Mouse (Mus musculus) liver, embryonic 13.5 days (tissue): ENCODE data around the gene Cdc20b. TPM values are rescaled to one million over a fixed set of nuclear protein-coding genes. Genes with fewer than 3 reads are reported as not detected.

ENCODE experiments used
- ATAC-seq: fragments of 200-750 bp; cut with Nextera tagmentation; 2 replicates; pipeline ENCODE4 v1.8.0; 2017; ENCODE audit warnings: low read depth, mild to moderate bottlenecking, moderate number of reproducible peaks, moderate library complexity
- DNase-seq: peaks from one replicate; pipeline ENCODE4 v3.0.0; 2022
- H3K27ac ChIP-seq: fragments of 300-500 bp; sonication (generic); 2 replicates; pipeline ENCODE4 v1.5.1; 2015; ENCODE audit warnings: moderate library complexity, mild to moderate bottlenecking, inconsistent platforms
- H3K27me3 ChIP-seq: fragments of 300-500 bp; sonication (generic); 2 replicates; pipeline ENCODE4 v1.6.1; 2015; ENCODE audit warnings: mild to moderate bottlenecking, inconsistent platforms
- H3K36me3 ChIP-seq: fragments of 300-500 bp; sonication (generic); 2 replicates; pipeline ENCODE4 v1.6.1; 2015; ENCODE audit warnings: mild to moderate bottlenecking, inconsistent platforms
- H3K4me1 ChIP-seq: fragments of 300-500 bp; sonication (generic); replicated peaks from 2 replicates; pipeline ENCODE4 v1.6.1; 2015; ENCODE audit warnings: inconsistent platforms
- H3K4me2 ChIP-seq: fragments of 300-500 bp; sonication (generic); 2 replicates; pipeline ENCODE4 v1.6.1; 2015; ENCODE audit warnings: inconsistent platforms, mild to moderate bottlenecking, moderate library complexity
- H3K4me3 ChIP-seq: fragments of 300-500 bp; sonication (generic); replicated peaks from 2 replicates; pipeline ENCODE4 v1.5.1; 2015; ENCODE audit warnings: mild to moderate bottlenecking, inconsistent platforms
- H3K9ac ChIP-seq: fragments of 300-500 bp; sonication (generic); 2 replicates; pipeline ENCODE4 v1.6.1; 2015; ENCODE audit warnings: mild to moderate bottlenecking, inconsistent platforms
- H3K9me3 ChIP-seq: fragments of 300-500 bp; sonication (generic); replicated peaks from 2 replicates; pipeline ENCODE4 v1.6.1; 2016; ENCODE audit warnings: inconsistent platforms
- WGBS: fragments of 180-500 bp; shearing (Covaris S2); methylation state at CpG from one replicate; pipeline ENCODE4 v1.1.7; 2015; ENCODE audit not compliant: insufficient replicate concordance; 5-methylcytosine and 5-hydroxymethylcytosine counted together
- microRNA counts: library from miRNA; unstranded; fragments of <30 nt; microRNA quantifications from one replicate; lab custom pipeline; 2016
- microRNA-seq: library from miRNA; unstranded; fragments of <30 nt; microRNA quantifications from one replicate; pipeline ENCODE4, GENCODE M21; 2016
- polyA plus RNA-seq: library from polyadenylated mRNA; unstranded; fragments of >200 nt; fragmentation: Nextera tagmentation; extraction: Ambion mirVana; gene quantifications from 2 replicates; pipeline ENCODE4 v1.2.1, GENCODE M21; 2015

Gene Cdc20b
- polyA plus RNA-seq, 1 experiment from 2014 or later = not detected

- no peak overlapping the region for H3K27ac ChIP-seq
- ATAC-seq = no peak
- no peak overlapping the region for H3K4me2 ChIP-seq
- no peak for DNase-seq
- no peak overlapping the region for H3K4me3 ChIP-seq
- no peak overlapping the region for H3K9ac ChIP-seq
- 0 out of 2 replicates have a peak, but pooled peaks cover 3% of the 10 kb centered on the region for H3K27me3 ChIP-seq
- H3K4me1 ChIP-seq = no peaks in the 10 kb centered on the region
- H3K9me3 ChIP-seq = no peaks in the 10 kb centered on the region
- WGBS = 71% methylated on average over 10 of the region's 10 CpGs
- H3K36me3 ChIP-seq = no peaks in the 10 kb centered on the region
Observed at GRCm38 (mm10) chr13:113104759-113105158, 69.8 kb downstream of the Cdc20b start.

- no peaks in the 10 kb centered on the region for H3K36me3 ChIP-seq
- no peak for ATAC-seq
- no peak for DNase-seq
- H3K4me1 ChIP-seq = no peaks in the 10 kb centered on the region
- no peak overlapping the region for H3K4me3 ChIP-seq
- no peak overlapping the region for H3K9ac ChIP-seq
- H3K27me3 ChIP-seq = no peaks in the 10 kb centered on the region
- no peak overlapping the region for H3K4me2 ChIP-seq
- H3K27ac ChIP-seq = no peak overlapping the region
- WGBS = 64% methylated on average over 4 of the region's 4 CpGs
- no peaks in the 10 kb centered on the region for H3K9me3 ChIP-seq
Observed at GRCm38 (mm10) chr13:113118977-113119376, 84.1 kb downstream of the Cdc20b start.

GRCm38 (mm10) chr13:113120324-113121237 is 85.7 kb downstream of the Cdc20b start:
- Histone ChIP-seq H3K9ac (no peak overlapping the region), H3K27me3 (no peaks in the 10 kb centered on the region), H3K4me3 (no peak overlapping the region), H3K9me3 (no peaks in the 10 kb centered on the region), H3K36me3 (no peaks in the 10 kb centered on the region), H3K4me1 (no peaks in the 10 kb centered on the region), H3K27ac (no peak overlapping the region), H3K4me2 (no peak overlapping the region)
- ATAC-seq = no peak
- no peak for DNase-seq
- 62% methylated on average over 17 of the region's 17 CpGs for WGBS

GRCm38 (mm10) chr13:113121326-113121725 is 86.4 kb downstream of the Cdc20b start:
- 77% methylated on average over 14 of the region's 14 CpGs for WGBS
- no peaks in the 10 kb centered on the region for H3K4me1 ChIP-seq
- no peak overlapping the region for H3K27ac ChIP-seq
- no peak overlapping the region for H3K9ac ChIP-seq
- DNase-seq (no peak), ATAC-seq (no peak)
- H3K27me3 ChIP-seq = no peaks in the 10 kb centered on the region
- no peaks in the 10 kb centered on the region for H3K9me3 ChIP-seq
- H3K4me2 ChIP-seq = no peak overlapping the region
- H3K36me3 ChIP-seq = no peaks in the 10 kb centered on the region
- no peak overlapping the region for H3K4me3 ChIP-seq

- H3K4me2 ChIP-seq = no peak overlapping the region
- H3K9me3 ChIP-seq = no peaks in the 10 kb centered on the region
- H3K4me1 ChIP-seq = no peaks in the 10 kb centered on the region
- no peak overlapping the region for H3K4me3 ChIP-seq
- no peaks in the 10 kb centered on the region for H3K36me3 ChIP-seq
- WGBS = 68% methylated on average over 1 of the region's 1 CpGs
- H3K27ac ChIP-seq = no peak overlapping the region
- no peak for DNase-seq
- no peak for ATAC-seq
- no peaks in the 10 kb centered on the region for H3K27me3 ChIP-seq
- H3K9ac ChIP-seq = no peak overlapping the region
Observed at GRCm38 (mm10) chr13:113129974-113130373, 95.1 kb downstream of the Cdc20b start.

GRCm38 (mm10) chr13:113139597-113139996 is 104.7 kb downstream of the Cdc20b start:
- no peaks in the 10 kb centered on the region for H3K36me3 ChIP-seq
- H3K27ac ChIP-seq = no peak overlapping the region
- H3K9me3 ChIP-seq = no peaks in the 10 kb centered on the region
- H3K27me3 ChIP-seq = no peaks in the 10 kb centered on the region
- H3K4me2 ChIP-seq = no peak overlapping the region
- ATAC-seq (no peak), DNase-seq (no peak)
- WGBS = 79% methylated on average over 1 of the region's 1 CpGs
- no peak overlapping the region for H3K4me3 ChIP-seq
- H3K4me1 ChIP-seq = no peaks in the 10 kb centered on the region
- no peak overlapping the region for H3K9ac ChIP-seq

MicroRNAs within 50 kb of the gene (microRNA counts, 519-probe panel; counts per million panel counts)
- 114 counts per million for microRNA mmu-miR-449a (lab: Ali Mortazavi, UCI)
- microRNA mmu-miR-449b (lab: Ali Mortazavi, UCI) = 114 counts per million
- microRNA mmu-miR-449c (lab: Ali Mortazavi, UCI) = 114 counts per million

Small RNA genes lying within 50 kb of the gene (microRNA-seq; reads per million reads assigned to microRNA genes)
- gene Mir449a = 244 reads per million, percentile 61 among the genes with 10 or more reads in this experiment
- gene Mir449b = 1.5 reads per million
- not detected for gene Mir449c

Other genes with a start within 250 kb of the Cdc20b start
- gene Plpp1, start 234.3 kb upstream of the Cdc20b start, polyA plus RNA-seq = 31.8 and 32.2 TPM in 2 replicates
- 42.2 and 56.3 TPM in 2 replicates for gene Mtrex, start 107.7 kb upstream of the Cdc20b start, polyA plus RNA-seq
- 13.2 and 14.4 TPM in 2 replicates for gene Dhx29, start 107.7 kb upstream of the Cdc20b start, polyA plus RNA-seq
- gene Ccno, start 47.3 kb upstream of the Cdc20b start, polyA plus RNA-seq = 0.15 TPM in 1 of 2 replicates, not detected in the other
- not detected in 2 replicates for gene Mcidas, start 41.3 kb upstream of the Cdc20b start, polyA plus RNA-seq
- 10.0 and 12.2 TPM in 2 replicates for gene Gpx8, start 11.3 kb downstream of the Cdc20b start, polyA plus RNA-seq
- 0.13 TPM in 1 of 2 replicates, not detected in the other for gene Gzma, start 65.9 kb downstream of the Cdc20b start, polyA plus RNA-seq
- 0.65 and 0.75 TPM in 2 replicates for gene Esm1, start 174.5 kb downstream of the Cdc20b start, polyA plus RNA-seq
- not detected in 2 replicates for gene Gzmk, start 190.8 kb downstream of the Cdc20b start, polyA plus RNA-seq